Mouse (Mus musculus): ENCODE measurements around the gene Usp10. TPM values are rescaled to one million over a fixed set of nuclear protein-coding genes. Genes with fewer than 3 reads are reported as not detected.

The Usp10 gene
- polyA plus RNA-seq, 1 experiment from 2014 or later = 136 TPM

GRCm38 (mm10) chr8:120000461-120000860 is 90.3 kb downstream of the Usp10 start:
- WGBS (ENCODE audit: insufficient replicate concordance) = 49% methylated on average over 8 of the region's 8 CpGs
- no peaks in the 10 kb centered on the region for H3K9me3 ChIP-seq (replicated peaks)
- H3K4me2 ChIP-seq = no peak overlapping the region
- ATAC-seq = no peak
- no peaks in the 10 kb centered on the region for H3K4me1 ChIP-seq
- no peak overlapping the region for H3K9ac ChIP-seq
- H3K27me3 ChIP-seq (replicated peaks) = peaks cover 27% of the 10 kb centered on the region
- H3K4me3 ChIP-seq = no peak overlapping the region
- no peak overlapping the region for H3K27ac ChIP-seq
- H3K36me3 ChIP-seq = no peaks in the 10 kb centered on the region

GRCm38 (mm10) chr8:120001712-120002111 is 91.6 kb downstream of the Usp10 start:
- Histone ChIP-seq H3K4me3 (no peak overlapping the region), H3K4me2 (no peak overlapping the region), H3K9ac (no peak overlapping the region), H3K27me3 (replicated peaks) (peaks cover 18% of the 10 kb centered on the region; the same call in 1 of the 2 replicates), H3K9me3 (replicated peaks) (no peaks in the 10 kb centered on the region), H3K4me1 (no peaks in the 10 kb centered on the region), H3K36me3 (no peaks in the 10 kb centered on the region), H3K27ac (no peak overlapping the region)
- 64% methylated on average over 7 of the region's 7 CpGs for WGBS (ENCODE audit: insufficient replicate concordance)
- no peak for ATAC-seq

- no peaks in the 10 kb centered on the region for H3K4me1 ChIP-seq
- H3K36me3 ChIP-seq = no peaks in the 10 kb centered on the region
- no peak overlapping the region for H3K9ac ChIP-seq
- WGBS (ENCODE audit: insufficient replicate concordance) = 47% methylated on average over 9 of the region's 9 CpGs
- H3K4me2 ChIP-seq = no peak overlapping the region
- 0 out of 2 replicates have a peak, but pooled peaks cover 17% of the 10 kb centered on the region for H3K27me3 ChIP-seq (replicated peaks)
- no peak overlapping the region for H3K4me3 ChIP-seq
- H3K9me3 ChIP-seq (replicated peaks) = no peaks in the 10 kb centered on the region
- ATAC-seq = no peak
- no peak overlapping the region for H3K27ac ChIP-seq
These were observed 92.2 kb downstream of the Usp10 start for GRCm38 (mm10) chr8:120002348-120002747.

- Histone ChIP-seq H3K4me1 (no peaks in the 10 kb centered on the region), H3K4me2 (no peak overlapping the region), H3K36me3 (no peaks in the 10 kb centered on the region), H3K9ac (no peak overlapping the region), H3K9me3 (replicated peaks) (no peaks in the 10 kb centered on the region), H3K27me3 (replicated peaks) (0 out of 2 replicates have a peak, but pooled peaks cover 17% of the 10 kb centered on the region), H3K27ac (no peak overlapping the region), H3K4me3 (no peak overlapping the region)
- no peak for ATAC-seq
- 62% methylated on average over 14 of the region's 14 CpGs for WGBS (ENCODE audit: insufficient replicate concordance)
These were observed 94.1 kb downstream of the Usp10 start for GRCm38 (mm10) chr8:120004154-120004702.

GRCm38 (mm10) chr8:120004705-120005381 is 94.7 kb downstream of the Usp10 start:
- ATAC-seq = no peak

GRCm38 (mm10) chr8:120006645-120007160 is 96.5 kb downstream of the Usp10 start:
- Histone ChIP-seq H3K27me3 (replicated peaks) (0 out of 2 replicates have a peak, but pooled peaks cover 16% of the 10 kb centered on the region), H3K4me1 (no peaks in the 10 kb centered on the region), H3K4me2 (no peak overlapping the region), H3K36me3 (no peaks in the 10 kb centered on the region), H3K4me3 (no peak overlapping the region), H3K9me3 (replicated peaks) (no peaks in the 10 kb centered on the region), H3K27ac (no peak overlapping the region), H3K9ac (no peak overlapping the region)
- 33% methylated on average over 9 of the region's 9 CpGs for WGBS (ENCODE audit: insufficient replicate concordance)
- ATAC-seq = no peak

More at GRCm38 (mm10) chr8:120004705-120005381, 94.7 kb downstream of the Usp10 start:
- Histone ChIP-seq H3K4me3 (no peak overlapping the region), H3K27ac (no peak overlapping the region), H3K9me3 (replicated peaks) (no peaks in the 10 kb centered on the region), H3K4me2 (no peak overlapping the region), H3K27me3 (replicated peaks) (0 out of 2 replicates have a peak, but pooled peaks cover 17% of the 10 kb centered on the region), H3K4me1 (no peaks in the 10 kb centered on the region), H3K9ac (no peak overlapping the region), H3K36me3 (no peaks in the 10 kb centered on the region)
- 61% methylated on average over 2 of the region's 2 CpGs for WGBS (ENCODE audit: insufficient replicate concordance)

Other genes with a start within 250 kb of the Usp10 start
- gene Wfdc1, start 244.0 kb upstream of the Usp10 start, polyA plus RNA-seq (2016; fragmentation: Nextera tagmentation; extraction: Ambion mirVana) = 0.41 and 0.66 TPM in 2 replicates
- gene Atp2c2, start 210.4 kb upstream of the Usp10 start, polyA plus RNA-seq (2016; fragmentation: Nextera tagmentation; extraction: Ambion mirVana) = 0.07 and 0.14 TPM in 2 replicates
- gene Tldc1, start 131.9 kb upstream of the Usp10 start, polyA plus RNA-seq (2016; fragmentation: Nextera tagmentation; extraction: Ambion mirVana) = 6.1 and 6.7 TPM in 2 replicates
- 46.5 and 49.5 TPM in 2 replicates for gene Cotl1, start 69.8 kb upstream of the Usp10 start, polyA plus RNA-seq (2016; fragmentation: Nextera tagmentation; extraction: Ambion mirVana)
- 7.0 and 7.7 TPM in 2 replicates for gene Klhl36, start 48.1 kb upstream of the Usp10 start, polyA plus RNA-seq (2016; fragmentation: Nextera tagmentation; extraction: Ambion mirVana)
- gene Gm20388, start 481 bp downstream of the Usp10 start, polyA plus RNA-seq (2016; fragmentation: Nextera tagmentation; extraction: Ambion mirVana) = not detected in 2 replicates
- 1.7 and 2.1 TPM in 2 replicates for gene Crispld2, start 82.1 kb downstream of the Usp10 start, polyA plus RNA-seq (2016; fragmentation: Nextera tagmentation; extraction: Ambion mirVana)
- gene Zdhhc7, start 191.1 kb downstream of the Usp10 start, polyA plus RNA-seq (2016; fragmentation: Nextera tagmentation; extraction: Ambion mirVana) = 26.0 and 26.1 TPM in 2 replicates
- gene 6430548M08Rik, start 203.8 kb downstream of the Usp10 start, polyA plus RNA-seq (2016; fragmentation: Nextera tagmentation; extraction: Ambion mirVana) = 1.8 and 2.5 TPM in 2 replicates

Data from liver, embryonic 12.5 days (tissue).